Mouse (Mus musculus) spleen, adult 2 months (tissue): Measurements from ENCODE around the gene Stxbp6. TPM values are rescaled to one million over a fixed set of nuclear protein-coding genes. Genes with fewer than 3 reads are reported as not detected.

Source experiments
- DNase-seq, 2 experiments: peaks; one replicate each; pipeline versions ENCODE4 v3.0.0 to v3.0.0-alpha.2; 2012 to 2021; ENCODE audit warnings: low spot score in 2 of 2, low read depth in 1 of 2
- H3K27ac ChIP-seq: fragments of 200-500 bp; 2 replicates; pipeline ENCODE4 v1.5.1; 2012; ENCODE audit warnings: low read length, inconsistent platforms; ENCODE audit not compliant: insufficient read depth
- H3K27me3 ChIP-seq: fragments of 200-500 bp; 2 replicates; pipeline ENCODE4 v1.6.1; 2012; ENCODE audit warnings: mild to moderate bottlenecking, moderate library complexity, low read length, inconsistent platforms; ENCODE audit not compliant: control insufficient read depth, insufficient read depth
- H3K36me3 ChIP-seq: fragments of 200-500 bp; 2 replicates; pipeline ENCODE4 v1.6.1; 2012; ENCODE audit warnings: mild to moderate bottlenecking, low read length, inconsistent platforms; ENCODE audit not compliant: control insufficient read depth, insufficient read depth
- H3K4me1 ChIP-seq: fragments of 200-500 bp; 2 replicates; pipeline ENCODE4 v1.6.1; 2011; ENCODE audit warnings: inconsistent platforms; ENCODE audit not compliant: control insufficient read depth, insufficient read depth, insufficient read length
- H3K4me3 ChIP-seq: fragments of 200-500 bp; 2 replicates; pipeline ENCODE4 v1.5.1; 2011; ENCODE audit warnings: mild to moderate bottlenecking, inconsistent platforms; ENCODE audit not compliant: insufficient read depth, insufficient read length; ENCODE audit errors: extremely low read depth
- CTCF ChIP-seq: fragments of 200-500 bp; IDR thresholded peaks from 2 replicates; pipeline ENCODE4 v1.5.1; 2011; ENCODE audit warnings: mild to moderate bottlenecking, inconsistent platforms; ENCODE audit not compliant: insufficient read depth, insufficient read length, insufficient replicate concordance; ENCODE audit errors: extremely low read depth
- POLR2A ChIP-seq: fragments of 200-500 bp; IDR thresholded peaks from 2 replicates; pipeline ENCODE4 v1.6.1; 2011; ENCODE audit warnings: low read depth, low read length, inconsistent platforms
- WGBS: fragments of 180-500 bp; shearing (Covaris S2); methylation state at CpG from one replicate; pipeline ENCODE4 v1.1.7; 2018; 5-methylcytosine and 5-hydroxymethylcytosine counted together
- polyA plus RNA-seq: library from polyadenylated mRNA; depleted of rRNA; stranded (reverse); fragments of >200 nt; gene quantifications from 2 replicates; pipeline ENCODE4 v1.2.3, GENCODE M21; 2012

The Stxbp6 gene
- polyA plus RNA-seq, 1 experiment = 1.1 TPM

DNA sequence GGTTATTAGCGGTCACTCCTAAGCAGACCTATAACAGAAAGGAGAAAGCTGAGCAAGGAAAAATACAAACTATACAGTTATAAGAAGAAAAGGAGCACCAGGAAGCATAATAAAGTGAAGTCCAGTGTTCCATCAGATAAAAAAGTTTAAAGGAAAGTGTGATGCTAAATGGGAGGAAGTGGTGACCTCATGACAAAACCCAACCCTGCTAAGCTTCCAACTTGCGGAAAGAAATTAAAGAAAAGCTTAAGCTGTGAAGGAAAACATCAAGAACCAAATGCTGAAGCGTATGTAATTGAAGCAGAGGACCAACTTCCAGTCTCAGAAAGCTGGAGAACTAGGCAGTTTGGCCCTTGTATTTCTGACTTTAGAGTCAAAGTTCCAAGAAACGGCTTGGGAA lies 77.1 kb downstream of the Stxbp6 start:
- WGBS = 83% methylated on average over 4 of the region's 4 CpGs
- no peak overlapping the region for H3K27ac ChIP-seq

DNA sequence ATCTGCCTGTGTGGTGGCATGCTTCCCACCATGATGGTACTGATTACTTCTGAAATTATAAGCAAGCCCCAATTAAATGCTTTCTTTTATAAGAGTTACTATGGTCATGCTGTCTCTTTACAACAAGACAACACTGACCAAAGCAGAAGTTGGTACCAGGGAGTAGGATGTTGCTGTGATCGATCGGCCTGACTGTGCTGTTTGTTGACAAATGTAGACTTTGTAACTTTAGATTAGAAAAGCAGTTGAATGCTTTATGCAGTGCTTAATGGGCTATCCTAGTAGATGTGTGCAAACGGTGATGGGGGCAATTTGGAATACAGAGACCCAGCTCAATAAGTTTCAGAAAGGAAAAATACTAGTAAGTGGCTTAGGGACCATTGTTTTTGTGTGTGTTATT lies 77.6 kb downstream of the Stxbp6 start:
- no peak for DNase-seq
- WGBS = 90% methylated on average over 3 of the region's 3 CpGs
- H3K27ac ChIP-seq = no peak overlapping the region

More for the DNA sequence above, 77.1 kb downstream of the Stxbp6 start:
- Histone ChIP-seq H3K36me3 (no peaks in the 10 kb centered on the region), H3K4me1 (no peaks in the 10 kb centered on the region), H3K27me3 (no peaks in the 10 kb centered on the region), H3K4me3 (no peak overlapping the region)
- DNase-seq = no peak
- TF ChIP-seq CTCF (no peak), POLR2A (no peak)

DNA sequence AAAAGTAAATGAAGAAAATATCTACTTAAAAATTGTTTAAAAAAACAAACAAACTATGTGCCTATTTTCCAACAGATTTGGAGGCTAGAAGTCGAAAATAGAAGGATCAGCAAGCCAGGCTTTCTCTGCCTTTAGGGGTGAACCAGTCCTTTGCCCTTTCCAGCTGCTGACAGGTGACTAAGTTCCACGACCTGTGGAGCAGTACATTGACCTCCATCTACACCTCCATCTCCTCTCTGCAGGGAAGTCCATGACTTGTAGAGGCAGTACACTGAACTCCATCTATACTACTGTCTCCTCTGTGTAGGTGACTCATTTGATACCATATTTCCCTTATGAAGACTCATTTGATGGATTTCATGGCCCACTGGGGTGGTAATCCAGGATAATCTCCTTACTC lies 78.2 kb downstream of the Stxbp6 start:
- TF ChIP-seq POLR2A (no peak), CTCF (no peak)
- no peak for DNase-seq
- Histone ChIP-seq H3K4me3 (no peak overlapping the region), H3K27ac (no peak overlapping the region), H3K36me3 (no peaks in the 10 kb centered on the region), H3K4me1 (no peaks in the 10 kb centered on the region), H3K27me3 (no peaks in the 10 kb centered on the region)
- WGBS = 73% methylated on average over 2 of the region's 2 CpGs

More for the DNA sequence above, 77.6 kb downstream of the Stxbp6 start:
- no peak for TF ChIP-seq POLR2A
- TF ChIP-seq CTCF = no peak
- Histone ChIP-seq H3K27me3 (no peaks in the 10 kb centered on the region), H3K4me1 (no peaks in the 10 kb centered on the region), H3K36me3 (no peaks in the 10 kb centered on the region), H3K4me3 (no peak overlapping the region)

DNA sequence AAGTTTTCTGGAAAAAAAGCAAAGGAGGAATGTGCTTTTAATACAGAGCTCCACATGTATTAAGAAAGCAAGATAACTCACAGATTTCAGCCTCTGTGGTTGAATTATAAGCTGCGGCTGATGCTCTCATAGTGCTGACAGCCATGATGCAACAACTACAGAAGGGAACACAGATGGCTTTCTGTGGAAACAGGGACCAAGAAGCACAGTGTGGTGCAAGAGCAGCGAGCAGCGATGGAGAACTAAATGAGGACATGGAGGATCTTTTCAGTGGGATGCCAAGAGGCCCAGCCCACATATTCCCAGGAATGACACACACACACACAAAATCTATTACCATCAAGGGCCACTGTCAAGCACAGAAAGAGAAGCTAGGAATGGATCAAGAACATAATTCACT lies 81.1 kb downstream of the Stxbp6 start:
- WGBS = 91% methylated on average over 3 of the region's 3 CpGs
- H3K36me3 ChIP-seq = no peaks in the 10 kb centered on the region
- no peak overlapping the region for H3K4me3 ChIP-seq
- no peaks in the 10 kb centered on the region for H3K27me3 ChIP-seq
- DNase-seq = no peak
- H3K4me1 ChIP-seq = no peaks in the 10 kb centered on the region
- TF ChIP-seq CTCF (no peak), POLR2A (no peak)
- H3K27ac ChIP-seq = no peak overlapping the region

DNA sequence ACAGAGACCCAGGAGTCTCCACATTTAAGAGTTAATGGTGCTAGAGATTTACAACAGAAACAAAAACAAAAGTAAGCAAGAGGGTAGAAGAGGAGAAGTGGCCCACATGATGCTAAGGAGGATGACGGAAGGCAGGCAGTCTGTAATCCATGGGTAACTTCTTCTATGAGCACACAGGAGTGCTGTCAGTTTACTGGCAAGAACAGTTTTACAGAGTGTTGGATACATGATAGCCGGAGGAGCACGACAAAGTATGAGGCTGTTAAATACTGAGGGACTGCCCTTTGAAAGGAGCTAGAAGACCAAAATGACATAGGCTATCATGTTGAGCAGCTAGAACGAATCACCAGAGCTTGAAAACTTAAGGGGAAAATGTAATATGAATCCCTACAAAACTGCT lies 81.7 kb downstream of the Stxbp6 start:
- H3K4me1 ChIP-seq = no peaks in the 10 kb centered on the region
- DNase-seq = no peak
- no peak overlapping the region for H3K4me3 ChIP-seq
- no peaks in the 10 kb centered on the region for H3K36me3 ChIP-seq
- TF ChIP-seq POLR2A (no peak), CTCF (no peak)
- H3K27me3 ChIP-seq = no peaks in the 10 kb centered on the region
- WGBS = 88% methylated on average over 4 of the region's 4 CpGs
- no peak overlapping the region for H3K27ac ChIP-seq

DNA sequence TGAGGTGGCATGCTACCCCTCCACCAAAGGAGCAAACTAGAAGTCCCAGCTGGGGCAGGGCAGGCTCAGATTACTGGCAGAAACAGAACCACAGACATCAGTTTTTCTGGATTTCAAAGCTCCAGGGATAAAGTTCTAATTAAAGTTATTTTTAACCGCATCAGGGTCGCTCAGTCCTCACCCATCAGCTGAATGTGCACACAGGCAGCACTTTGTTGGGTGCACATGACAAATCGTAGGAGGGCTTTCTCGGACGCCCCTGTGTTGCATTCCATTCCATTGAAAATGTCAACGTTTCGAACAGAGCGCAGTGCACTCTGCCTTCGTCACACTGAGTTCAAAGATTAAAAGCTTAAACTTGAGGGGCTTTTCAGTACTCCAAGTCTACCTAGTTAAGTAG lies 84.1 kb downstream of the Stxbp6 start:
- WGBS = 88% methylated on average over 9 of the region's 9 CpGs
- H3K4me1 ChIP-seq = no peaks in the 10 kb centered on the region
- no peak overlapping the region for H3K4me3 ChIP-seq
- H3K27ac ChIP-seq = no peak overlapping the region
- H3K27me3 ChIP-seq = no peaks in the 10 kb centered on the region
- no peak for TF ChIP-seq POLR2A
- TF ChIP-seq CTCF = no peak
- H3K36me3 ChIP-seq = no peaks in the 10 kb centered on the region
- no peak for DNase-seq

DNA sequence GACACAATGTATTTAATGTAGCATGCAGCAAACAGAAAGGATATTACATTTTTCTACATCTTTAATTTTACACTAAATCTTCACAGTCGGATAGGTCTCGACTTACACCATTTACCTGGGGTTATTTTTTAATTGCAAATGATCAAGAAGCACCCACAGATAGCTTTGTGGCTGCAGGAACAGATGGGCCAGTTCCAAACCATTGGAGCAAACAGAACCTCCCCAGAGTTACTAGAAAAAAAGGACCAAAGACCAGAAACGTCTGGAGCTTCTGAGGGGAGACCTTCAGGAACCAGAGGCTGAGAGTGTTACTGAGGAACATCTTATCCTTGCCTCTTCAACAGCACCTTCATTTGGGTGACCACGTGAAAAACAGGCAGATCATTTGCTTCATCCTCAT lies 85.5 kb downstream of the Stxbp6 start:
- no peak for DNase-seq
- Histone ChIP-seq H3K4me3 (no peak overlapping the region), H3K27me3 (no peaks in the 10 kb centered on the region), H3K4me1 (no peaks in the 10 kb centered on the region), H3K27ac (no peak overlapping the region), H3K36me3 (no peaks in the 10 kb centered on the region)
- WGBS = 76% methylated on average over 4 of the region's 4 CpGs
- TF ChIP-seq CTCF (no peak), POLR2A (no peak)

DNA sequence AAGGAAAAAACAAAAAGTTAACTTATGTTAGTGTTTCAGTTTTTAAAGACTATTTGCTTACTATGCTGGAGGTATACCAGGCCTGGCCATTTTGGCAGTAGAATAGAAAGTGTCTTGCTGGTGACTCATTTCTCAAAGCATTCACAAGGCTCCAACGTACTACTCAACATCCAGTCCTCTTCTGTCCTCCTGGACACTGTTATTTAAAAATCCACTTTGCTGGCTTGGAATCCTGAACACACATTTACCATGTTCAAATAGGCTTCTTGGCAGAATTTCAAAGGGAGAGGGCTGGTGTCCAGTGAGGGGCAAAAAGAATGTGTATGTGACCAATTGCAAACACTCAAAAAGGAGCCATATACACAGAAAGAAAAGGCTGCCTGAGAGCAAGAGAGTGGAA lies 86.7 kb downstream of the Stxbp6 start:
- 84% methylated on average over 1 of the region's 1 CpGs for WGBS
- no peak overlapping the region for H3K27ac ChIP-seq

More for the DNA sequence above, 86.7 kb downstream of the Stxbp6 start:
- TF ChIP-seq CTCF (no peak), POLR2A (no peak)
- no peak for DNase-seq
- no peaks in the 10 kb centered on the region for H3K4me1 ChIP-seq
- no peak overlapping the region for H3K4me3 ChIP-seq
- H3K36me3 ChIP-seq = no peaks in the 10 kb centered on the region
- H3K27me3 ChIP-seq = no peaks in the 10 kb centered on the region
